Mouse (Mus musculus): Measurements from ENCODE around the gene Ppp1r9a.

GRCm38 (mm10) chr6:5102741-5103140 is 200.0 kb downstream of the Ppp1r9a start:
- TF ChIP-seq POLR2A (IDR thresholded peaks at IDR 0.05; ENCODE audit: insufficient read length, low read depth) (no peak), TCF12 (IDR thresholded peaks at IDR 0.05; ENCODE audit: insufficient read depth, poor library complexity, severe bottlenecking) (no peak), E2F4 (IDR thresholded peaks at IDR 0.05; ENCODE audit: insufficient read depth) (no peak), USF1 (IDR thresholded peaks at IDR 0.05; ENCODE audit: low read depth) (no peak), MAX (IDR thresholded peaks at IDR 0.05; ENCODE audit: low read depth) (no peak), SRF (IDR thresholded peaks at IDR 0.05; ENCODE audit: control insufficient read depth, insufficient read length, low read depth) (no peak), CEBPB (IDR thresholded peaks at IDR 0.05; ENCODE audit: insufficient read depth, poor library complexity, severe bottlenecking) (no peak)

Measured in myocyte (in vitro differentiated cells).